Mouse (Mus musculus): ENCODE results near the gene Cep57.

Gene Cep57

DNA sequence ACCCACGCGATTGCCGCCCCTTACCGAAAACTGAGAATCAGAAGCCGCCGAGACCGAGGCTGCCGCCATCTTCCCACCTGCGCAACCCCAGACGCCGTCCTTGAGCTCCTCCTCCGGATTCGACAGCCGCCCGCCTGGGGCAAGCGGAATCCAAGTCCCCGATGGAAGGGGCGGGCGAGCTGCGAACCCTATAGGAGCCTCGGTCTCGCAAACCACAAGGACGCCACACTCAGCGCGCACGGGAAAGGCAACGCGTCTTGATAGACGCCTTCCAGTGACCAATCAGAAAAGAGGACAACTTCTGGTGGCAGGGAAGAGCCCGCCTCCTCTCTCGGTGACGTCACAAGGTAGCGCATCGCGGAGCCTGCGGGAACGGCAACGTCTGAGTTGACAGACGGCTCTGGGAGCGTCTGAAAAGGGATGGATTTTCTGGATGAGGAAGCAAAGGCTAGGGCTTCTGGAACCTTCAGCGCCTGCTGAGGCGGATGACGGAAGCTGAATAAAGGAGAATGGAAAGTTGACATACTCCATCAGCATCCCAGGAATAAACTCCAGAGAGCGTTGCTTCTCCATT, at the start of gene Cep57:
TSS of gene Cep57 (minus strand) at position 276 of the 574 bp plus-strand sequence.
- DNase-seq (ENCODE audit: low spot score in 2 of 2): peak; percentile 93 to 97

DNA sequence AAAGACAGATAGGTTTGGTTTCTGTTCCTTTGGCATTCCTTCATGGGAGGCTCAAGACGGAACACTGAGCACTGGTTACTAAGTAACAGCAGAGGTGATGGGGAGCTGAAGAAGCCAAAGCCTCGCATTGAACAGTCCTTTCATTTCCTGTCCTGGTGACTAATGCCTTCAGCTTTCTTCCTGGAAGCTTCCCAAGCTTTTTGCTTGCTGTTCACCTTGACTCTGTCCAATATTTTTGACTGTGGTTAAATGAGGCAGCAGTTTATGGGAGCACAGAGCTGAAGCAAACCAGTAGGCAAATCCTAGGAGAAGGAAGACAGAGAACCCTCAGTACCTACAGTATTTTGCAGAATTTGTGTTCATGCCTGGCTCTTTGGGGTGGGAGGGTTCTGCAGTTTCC, 48.4 kb upstream of the Cep57 start:
- DNase-seq (ENCODE audit: low spot score in 2 of 2): no peak

DNA sequence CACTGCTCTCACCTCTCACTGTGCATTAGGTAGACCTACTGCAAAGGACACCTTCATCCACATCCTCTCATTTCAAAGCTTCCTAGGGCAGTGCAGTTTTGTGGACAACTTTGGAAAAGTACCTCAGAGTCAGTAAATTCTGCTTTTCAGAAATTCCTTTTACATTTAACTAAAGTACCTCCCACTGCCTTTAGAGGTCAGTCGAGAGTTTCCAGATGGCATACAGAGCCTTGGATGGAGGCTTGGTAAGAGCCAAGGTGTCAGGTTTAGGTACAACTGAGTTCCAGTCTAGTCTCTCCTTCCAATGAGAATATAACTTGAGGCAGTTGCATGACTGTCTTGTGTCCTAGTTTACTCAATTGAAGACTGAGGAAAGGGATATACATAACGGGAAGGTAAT, 47.5 kb upstream of the Cep57 start:
- DNase-seq (ENCODE audit: low spot score in 2 of 2): no peak

DNA sequence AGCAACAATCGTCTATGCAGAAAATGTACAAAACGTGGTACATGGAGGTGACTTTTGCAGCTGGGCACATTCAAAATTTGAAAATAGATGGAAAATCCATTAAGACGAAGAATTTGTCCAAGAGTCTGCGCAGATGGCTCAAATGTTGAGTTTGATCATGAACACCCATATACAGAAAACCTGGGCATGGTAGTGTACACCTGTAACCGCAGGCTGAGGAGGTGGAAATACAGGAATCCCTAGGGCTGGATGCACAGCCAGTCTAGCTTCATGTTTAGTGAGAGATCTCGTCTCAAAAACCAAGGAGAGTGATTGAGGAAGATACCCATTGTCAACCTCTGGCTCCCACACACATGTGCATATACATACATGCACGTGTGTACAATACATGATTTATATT, 44.7 kb upstream of the Cep57 start:
- no peak for DNase-seq (ENCODE audit: low spot score in 2 of 2)

DNA sequence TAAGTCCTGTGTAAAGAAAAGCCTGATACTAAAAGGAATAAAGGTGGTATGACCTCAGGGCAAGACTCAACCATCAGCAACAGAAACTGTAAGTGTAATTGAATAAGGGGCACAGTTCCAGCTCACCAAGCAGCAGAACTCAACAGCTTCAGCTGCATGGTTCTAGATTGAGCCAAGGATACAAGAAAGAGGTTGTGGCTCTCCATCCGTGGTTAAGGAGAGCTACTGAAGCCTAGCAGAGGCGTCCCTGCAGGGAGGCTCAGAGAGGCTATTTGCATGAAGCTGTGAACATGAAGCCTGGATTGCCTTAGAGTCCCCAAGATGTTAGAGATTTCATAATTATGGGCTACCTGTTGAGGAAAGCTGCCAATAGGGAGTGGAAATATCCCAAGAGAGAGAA, 40.7 kb upstream of the Cep57 start:
- no peak for DNase-seq (ENCODE audit: low spot score in 2 of 2)

DNA sequence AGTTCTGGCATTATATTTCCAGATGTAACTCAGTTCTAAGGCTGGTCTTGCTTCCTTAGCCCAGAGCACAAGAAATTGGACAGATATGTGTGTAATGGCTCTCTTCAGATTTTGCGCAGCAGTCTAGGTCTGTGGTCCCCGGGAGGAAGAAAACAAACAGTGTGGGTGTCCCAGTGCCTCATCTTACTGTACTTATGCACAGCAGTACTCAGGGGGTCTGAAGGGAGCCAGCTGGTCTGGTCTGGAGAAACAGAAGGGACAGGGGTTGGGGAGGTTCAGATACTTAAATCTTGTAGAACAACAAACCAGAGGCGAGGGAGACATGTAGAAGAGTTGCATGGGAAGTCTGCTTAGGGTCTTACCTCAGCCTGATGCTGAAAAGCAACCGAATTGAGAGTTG, 29.9 kb upstream of the Cep57 start:
- no peak for DNase-seq (ENCODE audit: low spot score in 2 of 2)

DNA sequence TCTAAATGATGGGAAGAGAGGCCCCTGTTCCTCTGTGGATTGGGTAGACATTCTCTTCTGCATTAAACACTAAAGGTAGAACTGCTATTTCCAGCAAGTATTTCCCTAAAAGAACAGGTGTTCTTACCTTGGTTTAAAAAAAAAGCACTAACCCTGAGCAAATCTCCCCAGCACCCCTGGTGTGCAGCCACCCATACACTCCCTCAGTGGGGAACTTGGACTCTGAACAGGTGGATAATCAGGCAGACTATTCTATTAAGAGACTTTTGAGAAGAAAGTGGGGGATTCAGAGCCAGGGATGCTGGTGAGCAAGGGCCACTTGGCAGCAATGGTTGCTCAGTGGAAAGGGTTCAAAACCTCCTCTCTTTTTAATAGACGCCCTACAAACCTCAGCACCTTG, 29.3 kb upstream of the Cep57 start:
- DNase-seq (ENCODE audit: low spot score in 2 of 2): no peak

DNA sequence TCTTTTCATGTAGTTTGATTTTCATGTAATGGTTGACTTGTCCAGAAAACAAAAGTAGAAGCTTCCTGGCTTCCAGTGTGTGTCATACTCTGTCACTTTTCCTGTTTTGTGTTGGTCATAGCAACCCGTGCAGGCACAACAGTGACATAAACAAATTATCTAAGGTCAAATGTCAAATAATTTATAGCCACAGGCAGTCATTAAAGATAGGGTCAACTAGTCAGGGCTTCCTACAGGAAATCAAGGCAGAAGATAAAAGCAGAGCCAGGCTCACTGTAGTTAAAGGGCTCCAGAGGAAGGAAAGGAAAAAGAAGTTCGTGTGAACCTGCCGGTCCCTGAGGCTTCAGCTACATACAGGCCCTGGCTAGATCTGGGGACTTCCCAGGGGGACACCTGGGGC, 27.0 kb upstream of the Cep57 start:
- DNase-seq (ENCODE audit: low spot score in 2 of 2): no peak

DNA sequence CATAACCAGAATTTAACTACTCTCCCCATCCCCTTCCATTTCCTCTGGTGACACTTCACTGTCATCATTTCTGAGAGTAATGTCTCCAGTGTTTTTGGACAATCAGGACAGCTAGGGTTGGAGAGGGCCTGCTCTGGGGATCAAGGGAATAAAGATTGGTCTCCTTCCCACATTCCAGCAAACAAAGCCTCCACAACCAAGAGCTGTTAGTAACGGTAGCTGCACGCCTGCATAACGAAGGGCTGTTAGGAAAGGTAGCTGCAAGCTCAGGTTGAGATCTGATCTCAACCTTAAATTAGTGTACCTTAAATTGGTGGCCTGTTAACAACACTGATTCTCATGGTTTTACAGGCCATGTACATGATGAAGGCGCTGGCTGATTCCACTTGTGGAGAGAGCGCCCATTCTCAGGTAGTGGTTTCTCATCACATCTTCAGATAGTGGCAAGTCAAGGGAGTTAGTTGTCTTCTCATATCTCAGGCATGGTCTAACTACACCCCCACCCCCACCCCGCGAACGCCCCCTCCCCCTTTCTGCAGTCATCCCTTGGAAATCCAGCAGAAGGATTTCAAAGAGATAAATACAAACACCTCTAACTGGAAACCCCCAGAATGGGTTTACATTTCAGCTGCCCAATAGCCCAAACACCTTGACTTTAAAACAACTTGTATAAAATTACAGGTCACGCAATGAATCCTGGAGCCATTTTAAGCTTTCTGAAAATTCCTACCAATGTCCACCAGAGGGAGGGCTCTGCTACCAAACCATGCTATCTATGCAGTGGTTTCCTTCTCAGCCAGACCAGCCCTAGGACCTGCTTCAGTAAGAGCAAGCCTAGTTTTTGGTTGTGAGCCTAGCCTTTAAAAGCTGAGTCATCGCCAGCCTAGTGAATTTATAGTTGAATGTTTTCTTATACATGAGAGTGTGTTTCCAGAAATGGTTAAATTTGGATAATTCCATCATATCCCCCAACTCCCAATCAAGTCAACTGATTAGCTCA, 21.9 kb upstream of the Cep57 start:
- DNase-seq (ENCODE audit: low spot score in 2 of 2): peak in 1 of 2 experiments; percentile 9

DNA sequence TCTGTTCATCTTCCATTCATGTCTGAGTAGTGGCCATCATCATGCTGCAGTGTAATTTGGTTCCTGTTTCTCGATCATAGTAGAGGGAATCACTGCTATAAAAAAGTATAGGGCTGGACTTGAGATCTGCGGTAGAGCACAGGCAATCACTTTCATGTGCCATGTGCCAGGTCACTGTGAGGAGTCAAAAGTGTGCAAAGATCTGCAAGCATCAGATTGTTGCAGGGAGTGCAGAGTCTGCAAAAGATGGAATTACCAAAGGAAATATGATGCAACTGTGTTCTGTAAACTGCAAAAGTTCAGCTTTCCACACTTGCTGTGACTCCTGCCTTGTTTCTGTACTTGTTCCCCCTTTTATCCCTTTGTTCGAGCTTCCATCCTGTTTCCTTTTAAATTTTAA, 20.7 kb upstream of the Cep57 start:
- DNase-seq (ENCODE audit: low spot score in 2 of 2): no peak

DNA sequence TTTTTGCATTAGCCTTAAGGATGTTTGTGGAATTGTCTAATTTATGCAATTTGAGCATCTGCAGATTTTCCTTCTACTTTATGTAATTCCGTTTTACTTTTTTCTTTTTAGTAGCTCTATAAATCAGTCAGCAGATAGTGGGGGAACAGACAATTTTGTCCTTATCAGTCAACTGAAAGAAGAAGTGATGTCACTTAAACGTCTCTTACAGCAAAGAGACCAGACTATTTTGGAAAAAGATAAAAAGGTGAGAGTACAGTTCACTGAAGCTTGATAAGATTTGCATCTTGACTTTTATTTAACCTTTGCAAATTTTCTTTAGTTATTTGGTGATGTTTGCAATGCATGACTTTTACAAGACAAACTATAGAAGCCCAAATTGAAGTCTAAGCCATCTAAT, 9.8 kb upstream of the Cep57 start:
- DNase-seq (ENCODE audit: low spot score in 2 of 2): no peak

DNA sequence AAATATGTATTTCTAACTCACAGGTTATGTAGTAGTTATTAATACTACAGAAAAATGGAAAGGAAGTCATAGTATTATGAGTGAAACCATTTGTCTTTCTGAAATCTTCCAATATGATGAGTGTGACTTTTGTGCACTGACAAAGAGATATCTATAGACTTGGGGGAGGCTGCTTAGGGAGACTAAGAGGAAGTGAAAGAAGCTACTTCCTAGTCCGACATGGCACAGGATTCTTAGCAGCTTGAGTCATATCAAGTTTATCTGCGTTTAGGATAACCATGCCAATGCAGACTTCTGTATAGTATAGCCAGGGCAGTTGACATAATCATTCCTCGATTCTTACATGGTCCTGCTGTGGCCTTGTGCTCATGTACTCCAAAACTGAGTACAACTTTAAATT, 8.3 kb upstream of the Cep57 start:
- peak; percentile 38 to 40 for DNase-seq (ENCODE audit: low spot score in 2 of 2)

DNA sequence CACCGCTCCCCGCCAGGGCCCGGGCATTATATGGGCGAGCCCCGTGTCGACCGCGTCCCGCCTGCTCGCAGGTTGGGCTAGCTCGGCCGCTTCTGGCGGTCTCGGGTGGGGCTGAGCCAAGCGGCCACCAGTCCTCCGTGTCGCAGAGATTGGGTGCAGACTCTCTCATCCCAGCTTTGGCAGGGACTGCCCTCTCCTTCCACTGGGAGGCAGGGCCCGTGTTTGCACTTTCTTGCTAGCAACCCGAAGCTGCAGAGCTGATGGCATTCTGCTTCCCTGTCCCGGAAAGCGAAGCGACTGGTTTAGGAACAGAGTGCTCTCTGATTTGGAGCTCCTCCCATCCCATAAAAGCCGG, 1.2 kb upstream of the Cep57 start:
- no peak for DNase-seq (ENCODE audit: low spot score in 2 of 2)

DNA sequence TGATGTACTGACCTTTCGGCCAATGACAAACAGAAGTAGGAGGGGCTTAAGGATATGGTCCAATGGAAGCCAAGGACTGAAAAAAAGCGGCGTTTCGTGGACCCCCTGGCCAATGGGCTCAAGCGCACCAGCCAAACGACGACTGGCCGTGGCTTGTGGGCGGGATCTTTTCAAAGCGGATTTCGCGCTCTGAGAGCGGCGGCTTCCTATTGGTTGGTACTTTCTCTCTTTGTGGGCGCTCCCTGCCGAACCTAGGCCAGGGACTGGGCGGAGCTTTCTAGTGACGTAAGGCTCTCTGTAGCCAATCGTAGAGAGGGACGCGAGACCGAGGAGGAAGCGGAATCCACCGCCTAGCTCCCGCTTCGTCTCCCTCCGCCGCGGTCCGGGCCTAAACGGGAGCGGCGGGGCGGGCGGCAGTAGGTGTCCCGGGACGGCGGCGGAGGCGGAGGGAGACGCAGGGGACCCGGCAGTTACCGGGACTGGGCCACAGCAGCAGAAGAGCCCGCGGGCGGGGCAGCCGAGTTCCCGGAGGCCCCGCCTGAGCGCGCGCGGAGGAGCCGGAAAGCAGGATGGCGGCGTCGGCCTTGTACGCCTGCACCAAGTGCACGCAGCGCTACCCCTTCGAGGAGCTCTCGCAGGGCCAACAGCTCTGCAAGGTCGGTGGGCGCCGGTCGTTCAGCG, 639 bp upstream of the Cep57 start, which contains the start of gene Fam76b:
TSS of gene Fam76b (plus strand) at position 311 of the 681 bp plus-strand sequence.
- DNase-seq (ENCODE audit: low spot score in 2 of 2): peak; percentile 100

DNA sequence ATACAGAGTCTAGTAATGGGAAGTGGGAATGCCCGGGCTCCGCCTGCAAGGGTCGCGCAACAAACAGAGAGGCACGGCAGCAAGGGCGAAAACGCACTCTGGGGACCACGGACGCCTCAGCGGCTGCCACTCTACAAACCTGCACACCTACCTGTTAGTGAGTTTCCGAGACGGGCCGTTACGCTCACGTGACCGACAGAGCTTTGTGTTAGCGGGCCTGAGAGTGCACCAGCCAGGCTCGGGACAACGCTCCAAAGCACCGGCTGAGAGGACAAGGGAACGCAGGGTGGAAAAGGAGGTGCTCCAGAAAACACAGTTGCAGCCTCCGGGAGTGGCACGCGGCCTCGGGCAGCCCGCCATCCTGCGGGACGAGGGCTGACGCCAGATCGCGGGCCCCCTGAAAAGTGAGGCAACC, 509 bp downstream of the Cep57 start:
- peak; percentile 71 to 73 for DNase-seq (ENCODE audit: low spot score in 2 of 2)

DNA sequence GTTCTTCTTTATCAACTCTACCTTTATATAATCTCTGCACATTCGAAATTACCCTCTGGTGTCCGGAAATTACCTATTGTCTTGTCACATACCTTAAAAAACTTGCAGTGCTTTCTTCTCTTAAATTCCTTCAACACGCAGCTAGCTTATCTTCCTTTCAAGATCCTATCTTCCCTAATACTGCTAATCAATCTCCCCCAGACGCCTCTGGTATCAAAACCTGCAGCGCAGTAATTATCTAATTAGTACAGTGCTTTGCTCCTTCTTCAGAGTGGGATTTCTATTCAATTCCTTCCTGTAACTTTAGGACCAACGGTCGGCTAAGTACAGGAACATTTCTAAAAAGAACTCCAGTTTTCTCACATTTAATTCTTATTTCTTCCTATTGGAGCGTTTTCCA, 1.0 kb downstream of the Cep57 start:
- peak in 1 of 2 experiments; percentile 30 for DNase-seq (ENCODE audit: low spot score in 2 of 2)

DNA sequence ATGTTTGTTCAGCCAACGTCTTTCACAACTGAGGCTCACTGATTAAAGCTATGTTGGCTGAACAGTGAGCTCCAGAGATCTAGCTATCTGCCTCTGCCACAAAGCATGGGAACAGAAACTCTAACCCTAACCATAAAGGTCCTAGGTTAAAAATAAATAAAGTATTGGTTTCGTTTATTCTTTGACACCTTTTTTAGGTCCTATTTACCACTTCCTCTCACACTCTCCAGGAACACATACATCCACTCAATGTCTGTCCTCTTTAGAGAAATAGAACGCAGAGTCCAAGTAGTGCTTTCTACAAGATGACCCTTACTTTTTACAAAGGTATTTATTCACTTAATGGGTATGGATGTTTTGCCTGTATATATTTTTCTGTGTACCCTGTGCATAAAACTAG, 6.1 kb downstream of the Cep57 start:
- DNase-seq (ENCODE audit: low spot score in 2 of 2): no peak

DNA sequence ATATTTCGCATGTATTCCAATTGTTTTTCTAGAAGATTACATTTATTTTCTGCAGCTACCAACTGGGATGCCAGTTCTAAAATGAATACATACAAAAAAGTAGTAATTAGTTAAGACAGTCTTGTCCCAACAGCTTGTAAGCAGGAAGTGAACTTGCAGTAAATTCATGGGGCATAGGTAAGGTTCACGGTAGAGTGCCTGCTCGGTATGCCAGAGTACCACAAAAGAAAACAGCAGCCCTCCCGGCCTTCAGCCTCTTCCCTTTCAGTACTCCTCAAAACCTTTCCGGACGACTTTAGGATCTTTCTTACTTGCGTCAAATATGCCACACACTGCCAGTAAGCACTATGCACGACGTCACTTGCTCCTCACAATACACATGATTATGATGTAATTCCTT, 8.5 kb downstream of the Cep57 start:
- DNase-seq (ENCODE audit: low spot score in 2 of 2): no peak

DNA sequence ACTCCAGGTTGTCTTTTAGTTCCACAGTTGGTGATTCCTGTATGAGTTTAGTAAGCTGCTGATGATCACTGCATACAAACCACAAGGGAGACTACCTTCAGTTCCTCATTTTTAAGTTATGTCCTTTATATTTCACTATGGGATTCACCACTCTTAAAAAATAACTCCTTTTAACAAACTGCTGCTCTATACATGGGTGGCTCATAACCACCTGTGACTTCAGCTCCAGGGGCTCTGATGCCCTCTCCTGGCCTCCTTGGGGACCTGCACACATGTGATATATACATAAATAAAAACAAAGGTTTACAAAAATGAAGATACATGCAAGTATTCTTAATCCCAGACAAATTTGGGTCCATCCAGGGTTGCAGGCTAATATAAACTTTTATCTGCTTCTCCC, 17.0 kb downstream of the Cep57 start:
- no peak for DNase-seq (ENCODE audit: low spot score in 2 of 2)

DNA sequence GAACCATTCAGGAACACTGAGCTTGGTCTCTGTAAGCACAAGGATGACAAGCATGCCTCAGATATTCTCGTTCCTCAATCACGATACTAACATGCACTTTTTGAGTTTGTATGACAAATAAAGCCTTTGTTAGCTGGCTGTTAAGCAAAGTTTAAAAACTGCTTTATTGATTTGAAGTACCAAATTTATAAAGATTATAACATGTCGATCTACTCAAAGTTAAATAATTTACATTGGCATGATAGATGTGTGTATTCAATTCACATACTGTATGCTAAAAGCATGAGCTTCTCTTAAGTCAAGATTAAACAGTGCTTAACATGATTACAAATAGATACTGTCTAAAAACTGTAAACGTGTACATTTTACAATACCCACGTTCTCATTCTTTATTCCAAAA, 19.2 kb downstream of the Cep57 start:
- no peak for DNase-seq (ENCODE audit: low spot score in 2 of 2)

DNA sequence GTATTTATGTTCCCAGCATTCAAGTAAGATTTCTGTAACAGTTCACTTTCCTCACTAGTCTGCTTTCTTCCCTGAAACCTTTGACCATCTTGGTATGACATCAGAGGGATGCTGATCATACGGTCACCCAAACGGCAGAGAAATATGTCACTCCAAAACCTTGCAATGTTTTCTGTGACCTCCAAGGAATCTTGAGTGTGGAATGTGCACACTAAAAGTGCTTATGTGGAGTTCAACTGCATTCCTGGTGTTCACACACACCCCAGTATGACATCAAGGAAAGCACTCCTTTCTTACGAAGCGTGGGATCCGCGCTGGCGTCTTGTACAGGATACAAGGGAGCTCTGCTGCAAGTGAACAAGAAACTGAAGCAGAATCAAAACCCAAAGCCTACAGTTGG, 20.1 kb downstream of the Cep57 start:
- no peak for DNase-seq (ENCODE audit: low spot score in 2 of 2)

DNA sequence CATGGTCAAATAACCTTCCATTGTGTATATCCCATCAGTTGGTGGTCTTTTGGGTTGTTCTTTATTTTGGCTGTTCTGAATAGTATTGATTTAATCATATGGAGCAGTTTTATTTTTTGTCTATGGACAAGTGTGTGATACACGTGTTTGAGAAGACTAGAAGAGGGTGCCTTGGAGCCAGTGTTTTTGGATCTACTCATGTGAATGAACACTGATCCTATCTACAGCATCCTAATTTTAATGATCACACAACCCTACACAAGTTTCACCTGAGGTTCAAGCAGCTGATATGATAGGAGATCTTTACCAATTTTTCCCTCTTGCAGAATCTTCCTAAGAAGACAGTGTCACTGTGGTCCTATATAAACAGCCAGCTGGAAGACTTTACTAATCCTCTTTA, 22.4 kb downstream of the Cep57 start:
- no peak for DNase-seq (ENCODE audit: low spot score in 2 of 2)

DNA sequence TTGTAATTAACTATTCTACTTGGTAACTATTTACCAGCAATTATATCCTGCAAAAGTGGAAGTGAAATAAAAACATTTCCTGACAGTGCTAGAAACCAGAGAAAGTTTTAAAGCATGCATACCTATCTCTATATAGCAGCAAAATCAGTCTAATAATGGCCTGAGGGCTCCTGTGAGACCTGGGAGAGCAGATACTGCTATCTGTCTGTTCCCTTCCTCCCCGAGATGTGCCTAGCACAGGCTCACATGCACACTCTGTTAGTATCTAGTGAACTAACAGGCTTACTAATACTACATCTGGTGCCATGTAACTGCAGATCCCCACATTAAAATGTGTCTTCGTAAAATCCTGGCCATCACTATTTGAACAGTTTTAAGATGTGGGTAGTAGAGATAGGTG, 32.2 kb downstream of the Cep57 start:
- no peak for DNase-seq (ENCODE audit: low spot score in 2 of 2)

Measured in spleen, postnatal 36 days (tissue).